Mouse (Mus musculus) kidney, embryonic 15.5 days (tissue): Measurements from ENCODE around the gene Ppm1b. TPM values are rescaled to one million over a fixed set of nuclear protein-coding genes. Genes with fewer than 3 reads are reported as not detected.

Experiments
- ATAC-seq: fragments of 200-750 bp; cut with Nextera tagmentation; replicated peaks from 2 replicates; pipeline ENCODE4 v1.8.0; 2017; ENCODE audit warnings: moderate TSS enrichment; ENCODE audit not compliant: low FRiP score
- H3K27ac ChIP-seq: fragments of 300-500 bp; sonication (generic); 2 replicates; pipeline ENCODE4 v1.5.1; 2015; ENCODE audit warnings: mild to moderate bottlenecking, inconsistent platforms
- H3K27me3 ChIP-seq: fragments of 300-500 bp; sonication (generic); 2 replicates; pipeline ENCODE4 v1.6.1; 2015; ENCODE audit warnings: inconsistent platforms
- H3K36me3 ChIP-seq: fragments of 300-500 bp; sonication (generic); 2 replicates; pipeline ENCODE4 v1.6.1; 2015; ENCODE audit warnings: inconsistent platforms
- H3K4me1 ChIP-seq: fragments of 300-500 bp; sonication (generic); 2 replicates; pipeline ENCODE4 v1.6.1; 2015; ENCODE audit warnings: inconsistent platforms
- H3K4me2 ChIP-seq: fragments of 300-500 bp; sonication (generic); 2 replicates; pipeline ENCODE4 v1.6.1; 2015; ENCODE audit warnings: moderate library complexity, mild to moderate bottlenecking, inconsistent platforms
- H3K4me3 ChIP-seq: fragments of 300-500 bp; sonication (generic); replicated peaks from 2 replicates; pipeline ENCODE4 v1.5.1; 2015; ENCODE audit warnings: mild to moderate bottlenecking, inconsistent platforms
- H3K9ac ChIP-seq: fragments of 300-500 bp; sonication (generic); 2 replicates; pipeline ENCODE4 v1.6.1; 2015; ENCODE audit warnings: mild to moderate bottlenecking, inconsistent platforms
- H3K9me3 ChIP-seq: fragments of 300-500 bp; sonication (generic); replicated peaks from 2 replicates; pipeline ENCODE4 v1.6.1; 2016; ENCODE audit warnings: inconsistent platforms
- WGBS: fragments of 180-500 bp; shearing (Covaris S2); methylation state at CpG from one replicate; pipeline ENCODE4 v1.1.7; 2015; ENCODE audit warnings: mixed read lengths; 5-methylcytosine and 5-hydroxymethylcytosine counted together
- polyA plus RNA-seq: library from polyadenylated mRNA; unstranded; fragments of >200 nt; fragmentation: Nextera tagmentation; extraction: Ambion mirVana; gene quantifications from 2 replicates; pipeline ENCODE4 v1.2.1, GENCODE M21; 2015

Ppm1b gene
- polyA plus RNA-seq, 1 experiment from 2014 or later, result 73.4 TPM

GRCm38 (mm10) chr17:84988514-84988913 is 32.0 kb downstream of the Ppm1b start:
- no peak overlapping the region for H3K9ac ChIP-seq
- H3K27me3 ChIP-seq, result no peaks in the 10 kb centered on the region
- no peaks in the 10 kb centered on the region for H3K9me3 ChIP-seq
- no peak overlapping the region for H3K27ac ChIP-seq
- H3K4me2 ChIP-seq, result no peak overlapping the region
- H3K4me3 ChIP-seq, result no peak overlapping the region
- ATAC-seq, result no peak
- H3K4me1 ChIP-seq, result peaks cover 24% of the 10 kb centered on the region
- no peaks in the 10 kb centered on the region for H3K36me3 ChIP-seq

- Histone ChIP-seq H3K4me2 (no peak overlapping the region), H3K27ac (no peak overlapping the region), H3K4me1 (0 out of 2 replicates have a peak, but pooled peaks cover 1% of the 10 kb centered on the region), H3K9me3 (no peaks in the 10 kb centered on the region), H3K4me3 (no peak overlapping the region), H3K9ac (no peak overlapping the region), H3K36me3 (peaks cover 24% of the 10 kb centered on the region), H3K27me3 (no peaks in the 10 kb centered on the region)
- WGBS, result 77% methylated on average over 6 of the region's 6 CpGs
- no peak for ATAC-seq
These were observed 39.3 kb downstream of the Ppm1b start for GRCm38 (mm10) chr17:84995844-84996243.

GRCm38 (mm10) chr17:84997639-84998038 is 41.1 kb downstream of the Ppm1b start:
- H3K9ac ChIP-seq, result no peak overlapping the region
- no peak overlapping the region for H3K27ac ChIP-seq
- H3K4me3 ChIP-seq, result no peak overlapping the region
- no peak overlapping the region for H3K4me2 ChIP-seq
- ATAC-seq, result no peak
- peaks cover 24% of the 10 kb centered on the region for H3K36me3 ChIP-seq
- H3K4me1 ChIP-seq, result no peaks in the 10 kb centered on the region
- H3K27me3 ChIP-seq, result no peaks in the 10 kb centered on the region
- H3K9me3 ChIP-seq, result no peaks in the 10 kb centered on the region
- WGBS, result 76% methylated on average over 1 of the region's 1 CpGs

GRCm38 (mm10) chr17:84999636-85000035 is 43.1 kb downstream of the Ppm1b start:
- peaks cover 25% of the 10 kb centered on the region for H3K36me3 ChIP-seq
- peaks cover 7% of the 10 kb centered on the region; the same call in 1 of the 2 replicates for H3K4me1 ChIP-seq
- 88% methylated on average over 10 of the region's 10 CpGs for WGBS
- no peak overlapping the region for H3K4me2 ChIP-seq
- no peak overlapping the region for H3K9ac ChIP-seq
- ATAC-seq, result no peak
- no peaks in the 10 kb centered on the region for H3K27me3 ChIP-seq
- H3K27ac ChIP-seq, result no peak overlapping the region
- H3K4me3 ChIP-seq, result no peak overlapping the region
- no peaks in the 10 kb centered on the region for H3K9me3 ChIP-seq

GRCm38 (mm10) chr17:85013485-85013884 is 56.9 kb downstream of the Ppm1b start:
- H3K9ac ChIP-seq, result no peak overlapping the region
- no peaks in the 10 kb centered on the region for H3K27me3 ChIP-seq
- H3K9me3 ChIP-seq, result no peaks in the 10 kb centered on the region
- no peak overlapping the region for H3K27ac ChIP-seq
- H3K4me1 ChIP-seq, result no peaks in the 10 kb centered on the region
- H3K4me3 ChIP-seq, result no peak overlapping the region
- ATAC-seq, result no peak
- peaks cover 31% of the 10 kb centered on the region for H3K36me3 ChIP-seq
- H3K4me2 ChIP-seq, result no peak overlapping the region
- 87% methylated on average over 6 of the region's 6 CpGs for WGBS

GRCm38 (mm10) chr17:85014632-85015031 is 58.1 kb downstream of the Ppm1b start:
- no peak overlapping the region for H3K9ac ChIP-seq
- no peak overlapping the region for H3K4me3 ChIP-seq
- ATAC-seq, result no peak
- H3K9me3 ChIP-seq, result no peaks in the 10 kb centered on the region
- WGBS, result 94% methylated on average over 3 of the region's 3 CpGs
- no peaks in the 10 kb centered on the region for H3K4me1 ChIP-seq
- peaks cover 28% of the 10 kb centered on the region for H3K36me3 ChIP-seq
- no peak overlapping the region for H3K4me2 ChIP-seq
- no peak overlapping the region for H3K27ac ChIP-seq
- H3K27me3 ChIP-seq, result no peaks in the 10 kb centered on the region

- no peaks in the 10 kb centered on the region for H3K27me3 ChIP-seq
- H3K4me3 ChIP-seq, result no peak overlapping the region
- 86% methylated on average over 3 of the region's 3 CpGs for WGBS
- no peak overlapping the region for H3K27ac ChIP-seq
- no peaks in the 10 kb centered on the region for H3K36me3 ChIP-seq
- H3K4me2 ChIP-seq, result no peak overlapping the region
- H3K9me3 ChIP-seq, result no peaks in the 10 kb centered on the region
- H3K4me1 ChIP-seq, result no peaks in the 10 kb centered on the region
- ATAC-seq, result no peak
- no peak overlapping the region for H3K9ac ChIP-seq
These were observed 61.8 kb downstream of the Ppm1b start for GRCm38 (mm10) chr17:85018344-85018743.

- H3K36me3 ChIP-seq, result no peaks in the 10 kb centered on the region
- no peak overlapping the region for H3K9ac ChIP-seq
- H3K9me3 ChIP-seq, result no peaks in the 10 kb centered on the region
- 76% methylated on average over 5 of the region's 5 CpGs for WGBS
- H3K4me3 ChIP-seq, result no peak overlapping the region
- H3K27ac ChIP-seq, result no peak overlapping the region
- H3K27me3 ChIP-seq, result no peaks in the 10 kb centered on the region
- ATAC-seq, result no peak
- no peak overlapping the region for H3K4me2 ChIP-seq
- peaks cover 2% of the 10 kb centered on the region; the same call in 1 of the 2 replicates for H3K4me1 ChIP-seq
These were observed 62.3 kb downstream of the Ppm1b start for GRCm38 (mm10) chr17:85018794-85019193.

- Histone ChIP-seq H3K9ac (no peak overlapping the region), H3K4me3 (no peak overlapping the region), H3K27ac (no peak overlapping the region), H3K9me3 (no peaks in the 10 kb centered on the region), H3K4me2 (no peak overlapping the region), H3K27me3 (no peaks in the 10 kb centered on the region), H3K4me1 (peaks cover 8% of the 10 kb centered on the region; the same call in 1 of the 2 replicates), H3K36me3 (no peaks in the 10 kb centered on the region)
- ATAC-seq, result peak; percentile 73
- WGBS, result 72% methylated on average over 3 of the region's 3 CpGs
These were observed 63.8 kb downstream of the Ppm1b start for GRCm38 (mm10) chr17:85020343-85020742.

GRCm38 (mm10) chr17:85023247-85024167 is 67.0 kb downstream of the Ppm1b start:
- Histone ChIP-seq H3K4me1 (peaks cover 11% of the 10 kb centered on the region), H3K36me3 (no peaks in the 10 kb centered on the region), H3K27me3 (no peaks in the 10 kb centered on the region), H3K4me2 (0 out of 2 replicates have a peak overlapping the region, but pooled peaks have one; percentile 21), H3K4me3 (no peak overlapping the region), H3K9ac (no peak overlapping the region), H3K27ac (peak overlapping the region; percentile 32; the same call in 1 of the 2 replicates), H3K9me3 (no peaks in the 10 kb centered on the region)
- ATAC-seq, result no peak
- WGBS, result 64% methylated on average over 22 of the region's 22 CpGs

- 87% methylated on average over 8 of the region's 8 CpGs for WGBS
- H3K36me3 ChIP-seq, result no peaks in the 10 kb centered on the region
- no peak overlapping the region for H3K9ac ChIP-seq
- H3K4me3 ChIP-seq, result no peak overlapping the region
- H3K9me3 ChIP-seq, result no peaks in the 10 kb centered on the region
- no peak overlapping the region for H3K4me2 ChIP-seq
- ATAC-seq, result no peak
- no peaks in the 10 kb centered on the region for H3K27me3 ChIP-seq
- peak overlapping the region; percentile 32; the same call in 1 of the 2 replicates for H3K27ac ChIP-seq
- peaks cover 11% of the 10 kb centered on the region for H3K4me1 ChIP-seq
These were observed 67.7 kb downstream of the Ppm1b start for GRCm38 (mm10) chr17:85024237-85024636.

GRCm38 (mm10) chr17:85025151-85025550 is 68.6 kb downstream of the Ppm1b start:
- Histone ChIP-seq H3K4me3 (no peak overlapping the region), H3K4me1 (peaks cover 11% of the 10 kb centered on the region), H3K9ac (no peak overlapping the region), H3K27ac (no peak overlapping the region), H3K27me3 (no peaks in the 10 kb centered on the region), H3K4me2 (no peak overlapping the region), H3K9me3 (no peaks in the 10 kb centered on the region), H3K36me3 (no peaks in the 10 kb centered on the region)
- ATAC-seq, result no peak
- WGBS, result 90% methylated on average over 6 of the region's 6 CpGs
